Mouse (Mus musculus): ENCODE measurements at regions not wholly inside any gene's neighbourhood (a gene's known extent, or its start where the extent isn't known, plus 50 kb on each side); places are given as distances from the start of the nearest gene placed in this dataset.

GRCm38 (mm10) chr1:183963286-183963685, 49.8 kb upstream of the Dusp10 start:
- H3K27me3 ChIP-seq (ENCODE audit: control insufficient read depth, insufficient read depth, low read length): no peaks in the 10 kb centered on the region
- TF ChIP-seq CTCF (IDR thresholded peaks at IDR 0.05): no peak
- TF ChIP-seq EP300 (IDR thresholded peaks at IDR 0.05; ENCODE audit: insufficient read depth, low read depth, low read length): no peak
- TF ChIP-seq POLR2A (IDR thresholded peaks at IDR 0.05; ENCODE audit: insufficient read depth, low read depth, low read length): no peak
- WGBS: 68% methylated on average over 4 of the region's 4 CpGs
- H3K4me1 ChIP-seq (ENCODE audit: control insufficient read depth, insufficient read depth, low read length): no peaks in the 10 kb centered on the region
- no peak overlapping the region for H3K27ac ChIP-seq
- no peak overlapping the region for H3K9ac ChIP-seq (ENCODE audit: low read depth, low read length)
- no peak overlapping the region for H3K4me3 ChIP-seq
- intact Hi-C loops (cut with DNase I): no loop called here
- DNase-seq: no peak
- H3K36me3 ChIP-seq (ENCODE audit: control insufficient read depth, insufficient read depth, low read length): no peaks in the 10 kb centered on the region
- no peaks in the 10 kb centered on the region for H3K79me2 ChIP-seq (replicated peaks; ENCODE audit: control insufficient read depth, insufficient read depth, low read length)
